Mouse (Mus musculus): ENCODE data around the gene Abcc12. TPM values are rescaled to one million over a fixed set of nuclear protein-coding genes. Genes with fewer than 3 reads are reported as not detected.

Abcc12 gene
- polyA plus RNA-seq, 1 experiment from 2014 or later: 0.04 TPM

- no peak overlapping the region for H3K4me2 ChIP-seq
- WGBS: 89% methylated on average over 6 of the region's 6 CpGs
- no peak for ATAC-seq (ENCODE audit: insufficient number of reproducible peaks, insufficient read depth, low FRiP score, low TSS enrichment, low read depth)
- no peaks in the 10 kb centered on the region for H3K9me3 ChIP-seq
- H3K9ac ChIP-seq (replicated peaks): no peak overlapping the region
- no peak overlapping the region for H3K4me3 ChIP-seq (replicated peaks)
- peaks cover 5% of the 10 kb centered on the region for H3K4me1 ChIP-seq (replicated peaks)
- H3K27ac ChIP-seq: no peak overlapping the region
- H3K36me3 ChIP-seq: no peaks in the 10 kb centered on the region
- H3K27me3 ChIP-seq: no peaks in the 10 kb centered on the region
These were observed 39.6 kb downstream of the Abcc12 start for GRCm38 (mm10) chr8:86540906-86541305.

- no peaks in the 10 kb centered on the region for H3K9me3 ChIP-seq
- no peak for ATAC-seq (ENCODE audit: insufficient number of reproducible peaks, insufficient read depth, low FRiP score, low TSS enrichment, low read depth)
- H3K4me3 ChIP-seq (replicated peaks): no peak overlapping the region
- H3K4me1 ChIP-seq (replicated peaks): peaks cover 7% of the 10 kb centered on the region
- no peak overlapping the region for H3K9ac ChIP-seq (replicated peaks)
- WGBS: 89% methylated on average over 2 of the region's 2 CpGs
- H3K36me3 ChIP-seq: no peaks in the 10 kb centered on the region
- no peak overlapping the region for H3K27ac ChIP-seq
- H3K27me3 ChIP-seq: no peaks in the 10 kb centered on the region
- H3K4me2 ChIP-seq: no peak overlapping the region
These were observed 40.1 kb downstream of the Abcc12 start for GRCm38 (mm10) chr8:86540376-86540775.

GRCm38 (mm10) chr8:86536663-86536987 lies 43.9 kb downstream of the Abcc12 start:
- Histone ChIP-seq H3K27me3 (no peaks in the 10 kb centered on the region), H3K4me1 (replicated peaks) (peaks cover 7% of the 10 kb centered on the region), H3K9ac (replicated peaks) (no peak overlapping the region), H3K4me2 (no peak overlapping the region), H3K27ac (no peak overlapping the region), H3K36me3 (no peaks in the 10 kb centered on the region), H3K9me3 (no peaks in the 10 kb centered on the region), H3K4me3 (replicated peaks) (no peak overlapping the region)
- 72% methylated on average over 3 of the region's 3 CpGs for WGBS
- 0 out of 2 replicates have a peak, but pooled peaks have one; percentile 26 for ATAC-seq (ENCODE audit: insufficient number of reproducible peaks, insufficient read depth, low FRiP score, low TSS enrichment, low read depth)

- Histone ChIP-seq H3K27ac (no peak overlapping the region), H3K9ac (replicated peaks) (no peak overlapping the region), H3K27me3 (no peaks in the 10 kb centered on the region), H3K4me3 (replicated peaks) (no peak overlapping the region), H3K4me1 (replicated peaks) (peaks cover 7% of the 10 kb centered on the region), H3K9me3 (no peaks in the 10 kb centered on the region), H3K4me2 (no peak overlapping the region), H3K36me3 (no peaks in the 10 kb centered on the region)
- 60% methylated on average over 11 of the region's 11 CpGs for whole genome bisulfite sequencing
- 0 out of 2 replicates have a peak, but pooled peaks have one; percentile 56 for ATAC-seq (ENCODE audit: insufficient number of reproducible peaks, insufficient read depth, low FRiP score, low TSS enrichment, low read depth)
These were observed 44.5 kb downstream of the Abcc12 start for GRCm38 (mm10) chr8:86535791-86536662.

- 69% methylated on average over 7 of the region's 7 CpGs for WGBS
- no peak for ATAC-seq (ENCODE audit: insufficient number of reproducible peaks, insufficient read depth, low FRiP score, low TSS enrichment, low read depth)
- H3K9me3 ChIP-seq: no peaks in the 10 kb centered on the region
- H3K4me3 ChIP-seq (replicated peaks): no peak overlapping the region
- H3K36me3 ChIP-seq: no peaks in the 10 kb centered on the region
- H3K27me3 ChIP-seq: no peaks in the 10 kb centered on the region
- H3K4me2 ChIP-seq: no peak overlapping the region
- no peak overlapping the region for H3K27ac ChIP-seq
- peaks cover 7% of the 10 kb centered on the region for H3K4me1 ChIP-seq (replicated peaks)
- H3K9ac ChIP-seq (replicated peaks): no peak overlapping the region
These were observed 45.4 kb downstream of the Abcc12 start for GRCm38 (mm10) chr8:86535068-86535560.

GRCm38 (mm10) chr8:86529714-86530113 lies 50.8 kb downstream of the Abcc12 start:
- no peak overlapping the region for H3K4me2 ChIP-seq
- H3K4me3 ChIP-seq (replicated peaks): no peak overlapping the region
- H3K4me1 ChIP-seq (replicated peaks): no peaks in the 10 kb centered on the region
- H3K9ac ChIP-seq (replicated peaks): no peak overlapping the region
- no peaks in the 10 kb centered on the region for H3K9me3 ChIP-seq
- no peaks in the 10 kb centered on the region for H3K27me3 ChIP-seq
- H3K27ac ChIP-seq: no peak overlapping the region
- ATAC-seq (ENCODE audit: insufficient number of reproducible peaks, insufficient read depth, low FRiP score, low TSS enrichment, low read depth): no peak
- WGBS: 58% methylated on average over 2 of the region's 2 CpGs
- H3K36me3 ChIP-seq: no peaks in the 10 kb centered on the region

- Histone ChIP-seq H3K27ac (no peak overlapping the region), H3K4me2 (no peak overlapping the region), H3K36me3 (no peaks in the 10 kb centered on the region), H3K9ac (replicated peaks) (no peak overlapping the region), H3K4me1 (replicated peaks) (no peaks in the 10 kb centered on the region), H3K4me3 (replicated peaks) (no peak overlapping the region), H3K9me3 (no peaks in the 10 kb centered on the region), H3K27me3 (no peaks in the 10 kb centered on the region)
- ATAC-seq (ENCODE audit: insufficient number of reproducible peaks, insufficient read depth, low FRiP score, low TSS enrichment, low read depth): no peak
- WGBS: 84% methylated on average over 19 of the region's 19 CpGs
These were observed 53.0 kb downstream of the Abcc12 start for GRCm38 (mm10) chr8:86527336-86528029.

GRCm38 (mm10) chr8:86526808-86527207 lies 53.7 kb downstream of the Abcc12 start:
- no peak overlapping the region for H3K4me2 ChIP-seq
- no peaks in the 10 kb centered on the region for H3K36me3 ChIP-seq
- ATAC-seq (ENCODE audit: insufficient number of reproducible peaks, insufficient read depth, low FRiP score, low TSS enrichment, low read depth): no peak
- no peaks in the 10 kb centered on the region for H3K9me3 ChIP-seq
- no peak overlapping the region for H3K4me3 ChIP-seq (replicated peaks)
- H3K27me3 ChIP-seq: no peaks in the 10 kb centered on the region
- no peak overlapping the region for H3K27ac ChIP-seq
- no peaks in the 10 kb centered on the region for H3K4me1 ChIP-seq (replicated peaks)
- WGBS: 90% methylated on average over 8 of the region's 8 CpGs
- H3K9ac ChIP-seq (replicated peaks): no peak overlapping the region

- H3K4me2 ChIP-seq: no peak overlapping the region
- ATAC-seq (ENCODE audit: insufficient number of reproducible peaks, insufficient read depth, low FRiP score, low TSS enrichment, low read depth): no peak
- H3K4me3 ChIP-seq (replicated peaks): no peak overlapping the region
- H3K4me1 ChIP-seq (replicated peaks): no peaks in the 10 kb centered on the region
- H3K27ac ChIP-seq: no peak overlapping the region
- H3K36me3 ChIP-seq: no peaks in the 10 kb centered on the region
- no peaks in the 10 kb centered on the region for H3K9me3 ChIP-seq
- H3K9ac ChIP-seq (replicated peaks): no peak overlapping the region
- no peaks in the 10 kb centered on the region for H3K27me3 ChIP-seq
- 86% methylated on average over 1 of the region's 1 CpGs for WGBS
These were observed 66.3 kb downstream of the Abcc12 start for GRCm38 (mm10) chr8:86514203-86514602.

GRCm38 (mm10) chr8:86512886-86513285 lies 67.6 kb downstream of the Abcc12 start:
- Histone ChIP-seq H3K9me3 (no peaks in the 10 kb centered on the region), H3K27me3 (no peaks in the 10 kb centered on the region), H3K9ac (replicated peaks) (no peak overlapping the region), H3K36me3 (no peaks in the 10 kb centered on the region), H3K4me3 (replicated peaks) (no peak overlapping the region), H3K27ac (no peak overlapping the region), H3K4me1 (replicated peaks) (no peaks in the 10 kb centered on the region), H3K4me2 (no peak overlapping the region)
- no peak for ATAC-seq (ENCODE audit: insufficient number of reproducible peaks, insufficient read depth, low FRiP score, low TSS enrichment, low read depth)
- WGBS: 57% methylated on average over 5 of the region's 5 CpGs

GRCm38 (mm10) chr8:86512131-86512792 lies 68.2 kb downstream of the Abcc12 start:
- ATAC-seq (ENCODE audit: insufficient number of reproducible peaks, insufficient read depth, low FRiP score, low TSS enrichment, low read depth): no peak
- WGBS: 52% methylated on average over 10 of the region's 10 CpGs
- Histone ChIP-seq H3K36me3 (no peaks in the 10 kb centered on the region), H3K9me3 (no peaks in the 10 kb centered on the region), H3K9ac (replicated peaks) (no peak overlapping the region), H3K27me3 (no peaks in the 10 kb centered on the region), H3K27ac (no peak overlapping the region), H3K4me1 (replicated peaks) (no peaks in the 10 kb centered on the region), H3K4me2 (no peak overlapping the region), H3K4me3 (replicated peaks) (no peak overlapping the region)

Data from limb, embryonic 12.5 days (tissue).